Mouse (Mus musculus) stomach, embryonic 15.5 days (tissue): ENCODE measurements around the gene Tmem9b. TPM values are rescaled to one million over a fixed set of nuclear protein-coding genes. Genes with fewer than 3 reads are reported as not detected.

Experiments
- ATAC-seq: fragments of 200-750 bp; cut with Nextera tagmentation; 2 replicates; pipeline ENCODE4 v1.8.0; 2017; ENCODE audit warnings: low read depth, moderate number of reproducible peaks, moderate TSS enrichment; ENCODE audit not compliant: insufficient read depth, low FRiP score
- H3K27ac ChIP-seq: fragments of 300-500 bp; sonication (generic); 2 replicates; pipeline ENCODE4 v1.5.1; 2015; ENCODE audit warnings: mild to moderate bottlenecking, inconsistent platforms
- H3K27me3 ChIP-seq: fragments of 300-500 bp; sonication (generic); replicated peaks from 2 replicates; pipeline ENCODE4 v1.6.1; 2015; ENCODE audit warnings: inconsistent platforms
- H3K36me3 ChIP-seq: fragments of 300-500 bp; sonication (generic); 2 replicates; pipeline ENCODE4 v1.6.1; 2015; ENCODE audit warnings: inconsistent platforms
- H3K4me1 ChIP-seq: fragments of 300-500 bp; sonication (generic); 2 replicates; pipeline ENCODE4 v1.6.1; 2015; ENCODE audit warnings: inconsistent platforms
- H3K4me2 ChIP-seq: fragments of 300-500 bp; sonication (generic); 2 replicates; pipeline ENCODE4 v1.6.1; 2015; ENCODE audit warnings: mild to moderate bottlenecking, inconsistent platforms
- H3K4me3 ChIP-seq: fragments of 300-500 bp; sonication (generic); replicated peaks from 2 replicates; pipeline ENCODE4 v1.5.1; 2015; ENCODE audit warnings: inconsistent platforms
- H3K9ac ChIP-seq: fragments of 300-500 bp; sonication (generic); 2 replicates; pipeline ENCODE4 v1.6.1; 2015; ENCODE audit warnings: inconsistent platforms
- H3K9me3 ChIP-seq: fragments of 300-500 bp; sonication (generic); 2 replicates; pipeline ENCODE4 v1.6.1; 2016; ENCODE audit warnings: inconsistent platforms
- WGBS: fragments of 180-500 bp; shearing (Covaris S2); methylation state at CpG from one replicate; pipeline ENCODE4 v1.1.7; 2015; 5-methylcytosine and 5-hydroxymethylcytosine counted together
- polyA plus RNA-seq: library from polyadenylated mRNA; unstranded; fragments of >200 nt; fragmentation: Nextera tagmentation; extraction: Ambion mirVana; gene quantifications from 2 replicates; pipeline ENCODE4 v1.2.1, GENCODE M21; 2015

Tmem9b gene
- polyA plus RNA-seq, 1 experiment from 2014 or later = 66.2 TPM

- WGBS = 51% methylated on average over 2 of the region's 2 CpGs
- H3K27ac ChIP-seq = no peak overlapping the region
Observed at GRCm38 (mm10) chr7:109768699-109769383, 16.2 kb upstream of the Tmem9b start.

GRCm38 (mm10) chr7:109767575-109768350, 15.1 kb upstream of the Tmem9b start:
- H3K4me1 ChIP-seq = no peaks in the 10 kb centered on the region
- H3K27me3 ChIP-seq = no peaks in the 10 kb centered on the region
- WGBS = 81% methylated on average over 7 of the region's 7 CpGs

More at GRCm38 (mm10) chr7:109768699-109769383, 16.2 kb upstream of the Tmem9b start:
- H3K4me3 ChIP-seq = no peak overlapping the region
- no peak overlapping the region for H3K4me2 ChIP-seq
- no peaks in the 10 kb centered on the region for H3K27me3 ChIP-seq
- H3K36me3 ChIP-seq = no peaks in the 10 kb centered on the region
- no peak overlapping the region for H3K9ac ChIP-seq
- H3K9me3 ChIP-seq = no peaks in the 10 kb centered on the region
- no peaks in the 10 kb centered on the region for H3K4me1 ChIP-seq
- ATAC-seq = no peak

GRCm38 (mm10) chr7:109764009-109764408, 11.3 kb upstream of the Tmem9b start:
- H3K27me3 ChIP-seq = no peaks in the 10 kb centered on the region
- no peak overlapping the region for H3K4me3 ChIP-seq
- H3K27ac ChIP-seq = no peak overlapping the region
- no peak overlapping the region for H3K9ac ChIP-seq
- WGBS = 73% methylated on average over 2 of the region's 2 CpGs
- H3K4me2 ChIP-seq = no peak overlapping the region
- no peaks in the 10 kb centered on the region for H3K9me3 ChIP-seq
- H3K36me3 ChIP-seq = no peaks in the 10 kb centered on the region
- no peak for ATAC-seq
- H3K4me1 ChIP-seq = no peaks in the 10 kb centered on the region

More at GRCm38 (mm10) chr7:109767575-109768350, 15.1 kb upstream of the Tmem9b start:
- H3K36me3 ChIP-seq = no peaks in the 10 kb centered on the region
- no peak overlapping the region for H3K27ac ChIP-seq
- no peaks in the 10 kb centered on the region for H3K9me3 ChIP-seq
- H3K9ac ChIP-seq = no peak overlapping the region
- no peak for ATAC-seq
- H3K4me2 ChIP-seq = no peak overlapping the region
- no peak overlapping the region for H3K4me3 ChIP-seq

- Histone ChIP-seq H3K4me2 (no peak overlapping the region), H3K4me3 (no peak overlapping the region), H3K36me3 (no peaks in the 10 kb centered on the region), H3K9ac (no peak overlapping the region), H3K4me1 (peaks cover 5% of the 10 kb centered on the region), H3K27ac (no peak overlapping the region), H3K9me3 (no peaks in the 10 kb centered on the region), H3K27me3 (no peaks in the 10 kb centered on the region)
- ATAC-seq = no peak
- WGBS = 88% methylated on average over 3 of the region's 3 CpGs
Observed at GRCm38 (mm10) chr7:109756291-109756690, 3.6 kb upstream of the Tmem9b start.

- peaks cover 5% of the 10 kb centered on the region for H3K36me3 ChIP-seq
- H3K27ac ChIP-seq = no peak overlapping the region
- H3K9me3 ChIP-seq = no peaks in the 10 kb centered on the region
- H3K9ac ChIP-seq = no peak overlapping the region
- 87% methylated on average over 8 of the region's 8 CpGs for whole genome bisulfite sequencing
- no peak overlapping the region for H3K4me3 ChIP-seq
- H3K4me2 ChIP-seq = no peak overlapping the region
- ATAC-seq = no peak
- peaks cover 5% of the 10 kb centered on the region for H3K4me1 ChIP-seq
- H3K27me3 ChIP-seq = no peaks in the 10 kb centered on the region
Observed at GRCm38 (mm10) chr7:109754034-109754433, 1.4 kb upstream of the Tmem9b start.

GRCm38 (mm10) chr7:109751427-109752007, 1.2 kb downstream of the Tmem9b start:
- peaks cover 5% of the 10 kb centered on the region for H3K4me1 ChIP-seq
- H3K9ac ChIP-seq = peak overlapping the region; percentile 81
- peak overlapping the region; percentile 92 for H3K4me2 ChIP-seq
- H3K4me3 ChIP-seq = peak overlapping the region; percentile 92
- ATAC-seq = no peak; the same call in 1 of the 2 replicates
- no peaks in the 10 kb centered on the region for H3K27me3 ChIP-seq
- no peaks in the 10 kb centered on the region for H3K9me3 ChIP-seq
- WGBS = 2% methylated on average over 13 of the region's 13 CpGs
- H3K27ac ChIP-seq = peak overlapping the region; percentile 92
- H3K36me3 ChIP-seq = peaks cover 7% of the 10 kb centered on the region

GRCm38 (mm10) chr7:109747747-109748146, 4.9 kb downstream of the Tmem9b start:
- Histone ChIP-seq H3K9ac (no peak overlapping the region), H3K4me2 (no peak overlapping the region), H3K4me3 (no peak overlapping the region), H3K27me3 (no peaks in the 10 kb centered on the region), H3K27ac (no peak overlapping the region), H3K36me3 (peaks cover 23% of the 10 kb centered on the region), H3K9me3 (no peaks in the 10 kb centered on the region), H3K4me1 (no peaks in the 10 kb centered on the region; the same call in 1 of the 2 replicates)
- ATAC-seq = no peak
- 48% methylated on average over 1 of the region's 1 CpGs for WGBS

GRCm38 (mm10) chr7:109741703-109742102, 11.0 kb downstream of the Tmem9b start:
- Histone ChIP-seq H3K36me3 (peaks cover 16% of the 10 kb centered on the region), H3K27me3 (no peaks in the 10 kb centered on the region), H3K9ac (no peak overlapping the region), H3K4me1 (no peaks in the 10 kb centered on the region), H3K4me3 (no peak overlapping the region), H3K27ac (no peak overlapping the region), H3K9me3 (no peaks in the 10 kb centered on the region), H3K4me2 (no peak overlapping the region)
- no peak for ATAC-seq
- WGBS = 83% methylated on average over 4 of the region's 4 CpGs

- WGBS = 97% methylated on average over 1 of the region's 1 CpGs
- Histone ChIP-seq H3K4me1 (no peaks in the 10 kb centered on the region), H3K27me3 (no peaks in the 10 kb centered on the region), H3K4me3 (no peak overlapping the region), H3K27ac (peak overlapping the region; percentile 83), H3K9me3 (no peaks in the 10 kb centered on the region), H3K36me3 (peaks cover 15% of the 10 kb centered on the region), H3K4me2 (no peak overlapping the region), H3K9ac (no peak overlapping the region)
- no peak for ATAC-seq
Observed at GRCm38 (mm10) chr7:109741060-109741459, 11.6 kb downstream of the Tmem9b start.

GRCm38 (mm10) chr7:109739822-109740370, 12.8 kb downstream of the Tmem9b start:
- Histone ChIP-seq H3K27ac (peak overlapping the region; percentile 83), H3K27me3 (no peaks in the 10 kb centered on the region), H3K4me2 (no peak overlapping the region), H3K36me3 (peaks cover 7% of the 10 kb centered on the region; the same call in 1 of the 2 replicates), H3K9ac (no peak overlapping the region), H3K9me3 (no peaks in the 10 kb centered on the region), H3K4me3 (no peak overlapping the region), H3K4me1 (no peaks in the 10 kb centered on the region)
- ATAC-seq = peak; percentile 91
- 47% methylated on average over 5 of the region's 5 CpGs for WGBS

- Histone ChIP-seq H3K4me2 (no peak overlapping the region), H3K27me3 (no peaks in the 10 kb centered on the region), H3K27ac (no peak overlapping the region), H3K9me3 (no peaks in the 10 kb centered on the region), H3K36me3 (no peaks in the 10 kb centered on the region), H3K4me1 (no peaks in the 10 kb centered on the region), H3K4me3 (no peak overlapping the region), H3K9ac (no peak overlapping the region)
- WGBS = 74% methylated on average over 4 of the region's 4 CpGs
- no peak for ATAC-seq
Observed at GRCm38 (mm10) chr7:109734806-109735205, 17.9 kb downstream of the Tmem9b start.
